Mouse (Mus musculus): ENCODE data around the gene Nos1ap.

Nos1ap gene

GRCm38 (mm10) chr1:170415395-170415794 lies 174.3 kb downstream of the Nos1ap start:
- DNase-seq (ENCODE audit: low spot score): no peak

GRCm38 (mm10) chr1:170410402-170411191 lies 179.1 kb downstream of the Nos1ap start:
- no peak for DNase-seq (ENCODE audit: low spot score)

GRCm38 (mm10) chr1:170409091-170409490 lies 180.6 kb downstream of the Nos1ap start:
- DNase-seq (ENCODE audit: low spot score): no peak

GRCm38 (mm10) chr1:170406921-170407320 lies 182.7 kb downstream of the Nos1ap start:
- no peak for DNase-seq (ENCODE audit: low spot score)

DNA sequence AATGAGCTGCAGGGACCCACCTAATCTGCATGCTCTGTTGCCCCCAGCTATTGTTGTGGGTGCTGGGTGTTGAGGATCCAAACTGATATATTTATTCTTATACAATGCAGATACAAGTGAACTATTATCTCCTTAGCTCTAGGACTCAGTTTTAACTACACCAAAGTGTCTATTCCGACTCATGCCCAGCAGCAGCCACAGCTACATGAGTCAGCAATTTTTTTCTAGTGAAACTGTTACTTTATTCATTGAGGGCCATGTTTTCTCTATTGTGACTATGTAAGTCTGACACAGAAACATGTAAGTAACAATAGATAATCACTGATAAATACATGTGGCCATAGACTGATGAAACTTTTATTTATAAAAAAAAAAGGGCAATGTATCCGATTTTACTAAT lies 184.5 kb downstream of the Nos1ap start:
- no peak for DNase-seq (ENCODE audit: low spot score)

DNA sequence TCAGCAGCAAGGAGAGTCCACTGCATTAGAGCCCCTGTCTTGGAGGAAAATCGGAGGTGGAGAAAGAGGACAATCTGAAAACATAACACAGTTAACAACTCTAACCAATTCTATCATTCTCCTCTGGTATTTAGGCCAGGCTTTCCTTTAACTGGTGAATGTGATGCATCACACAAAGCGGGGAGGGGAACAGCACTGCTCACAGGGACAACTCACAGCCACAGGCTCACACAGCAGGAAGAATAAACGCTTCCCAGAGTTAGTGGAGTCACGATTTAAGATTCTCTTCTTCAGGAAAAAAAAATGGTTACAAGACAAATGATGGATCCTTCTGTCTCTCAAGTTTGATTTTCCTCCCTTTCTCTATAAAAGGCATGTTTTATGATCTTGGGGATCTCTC lies 187.0 kb downstream of the Nos1ap start:
- DNase-seq (ENCODE audit: low spot score): no peak

DNA sequence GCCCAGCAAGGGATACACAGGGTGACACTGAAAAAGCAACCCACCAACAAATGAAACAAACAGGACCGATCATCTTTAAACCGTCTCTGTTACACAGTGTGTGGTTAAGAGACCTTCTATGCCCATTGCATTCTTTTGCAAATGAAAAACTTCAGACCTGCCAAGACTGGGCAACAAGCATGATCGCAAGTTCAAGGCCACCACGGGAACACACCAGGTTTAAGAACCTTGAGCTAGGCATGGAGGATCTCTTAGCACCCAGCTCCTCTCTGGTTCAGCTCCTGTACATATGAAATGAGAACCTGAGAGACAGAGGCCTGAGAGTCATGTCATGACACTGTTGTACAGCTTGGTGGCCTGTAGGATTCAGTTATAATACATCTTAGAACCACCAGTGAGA lies 190.8 kb downstream of the Nos1ap start:
- DNase-seq (ENCODE audit: low spot score): no peak

- no peak for DNase-seq (ENCODE audit: low spot score)
These were observed 194.6 kb downstream of the Nos1ap start for GRCm38 (mm10) chr1:170395101-170395500.

- DNase-seq (ENCODE audit: low spot score): no peak
These were observed 195.0 kb downstream of the Nos1ap start for GRCm38 (mm10) chr1:170394641-170395040.

DNA sequence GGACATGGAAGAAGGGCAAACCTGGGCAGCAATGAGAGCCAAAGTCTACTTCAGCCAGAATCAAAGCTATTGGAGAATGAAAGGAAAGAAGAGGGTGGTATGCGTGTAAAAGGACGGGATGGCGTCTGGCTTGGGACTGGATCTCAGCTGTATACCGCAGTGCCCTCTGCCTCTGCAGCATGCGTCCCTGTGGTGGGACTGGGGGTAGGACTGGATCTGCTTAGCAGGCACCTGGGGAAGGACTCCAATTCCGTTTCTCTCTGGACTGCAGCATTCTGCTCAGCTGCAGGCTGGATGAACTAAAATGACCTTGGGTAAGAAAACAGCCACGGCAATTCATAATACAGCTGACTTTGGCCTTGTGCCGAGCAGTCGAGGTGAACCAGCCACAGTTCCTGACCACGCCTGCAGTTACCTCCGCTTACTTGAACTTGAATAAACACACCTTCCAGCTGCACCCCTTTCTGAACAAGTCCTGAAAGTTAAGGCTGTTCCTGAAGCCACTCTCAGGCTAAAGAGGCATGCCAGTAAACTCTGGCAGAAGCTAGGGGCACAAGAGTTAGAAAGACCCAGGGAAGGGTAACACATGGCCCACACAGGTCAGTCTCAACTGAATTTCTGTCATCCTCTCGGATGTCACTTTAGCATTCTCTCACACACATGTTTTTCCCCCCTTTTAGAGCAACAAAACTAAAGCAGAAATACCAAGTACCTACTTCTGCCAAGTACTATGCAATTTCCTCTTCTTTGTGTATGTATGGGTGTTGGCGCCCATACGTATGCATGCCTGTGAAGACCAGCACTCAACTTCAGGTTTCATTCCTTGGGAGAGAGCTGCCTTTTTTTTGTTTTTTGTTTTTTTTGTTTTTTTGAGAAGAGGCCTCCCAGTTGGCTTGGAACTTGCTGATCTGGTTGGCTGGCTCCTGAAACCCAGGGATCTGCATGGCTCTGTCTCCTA lies 196.6 kb downstream of the Nos1ap start:
- no peak for DNase-seq (ENCODE audit: low spot score)

GRCm38 (mm10) chr1:170387180-170387912 lies 202.3 kb downstream of the Nos1ap start:
- DNase-seq (ENCODE audit: low spot score): no peak

- no peak for DNase-seq (ENCODE audit: low spot score)
These were observed 204.2 kb downstream of the Nos1ap start for GRCm38 (mm10) chr1:170385416-170385815.

DNA sequence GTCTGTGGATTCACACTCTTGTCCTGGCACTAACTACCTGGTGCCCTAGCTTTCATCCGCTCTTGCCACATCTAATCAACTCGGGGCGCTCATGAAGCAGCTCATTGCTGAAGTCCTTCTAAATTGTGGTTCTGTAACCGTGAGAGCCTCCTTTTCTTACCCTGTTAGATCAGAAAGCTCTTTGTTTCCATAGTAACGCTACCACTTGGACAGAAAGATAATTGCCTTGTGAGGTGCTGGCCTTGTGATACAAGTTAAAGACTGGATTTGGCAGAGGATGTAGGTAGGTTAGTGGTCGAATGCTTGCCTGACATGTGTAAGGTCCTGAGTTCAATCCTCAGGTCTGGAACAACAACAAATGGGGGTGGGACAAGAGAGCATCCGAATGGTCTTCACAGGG lies 206.1 kb downstream of the Nos1ap start:
- DNase-seq (ENCODE audit: low spot score): no peak

DNA sequence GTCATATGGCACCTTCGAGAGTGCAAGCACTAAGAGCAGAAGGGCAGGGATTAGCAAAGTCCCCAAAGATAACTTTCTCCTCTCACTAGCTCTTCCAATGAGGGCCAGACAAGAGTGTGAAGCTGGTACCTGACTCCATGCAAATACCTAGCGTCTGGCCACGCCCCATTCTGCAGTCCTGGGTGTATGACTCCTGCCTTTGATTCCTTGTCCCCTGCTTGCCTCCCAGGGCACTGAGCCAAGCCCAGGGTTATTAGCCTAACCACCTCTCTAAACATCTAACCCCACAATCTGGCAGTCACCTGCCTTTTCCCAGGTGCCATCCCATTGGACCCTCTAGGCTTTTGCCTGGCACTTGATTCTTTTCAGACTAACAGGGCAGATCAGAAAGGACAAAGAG lies 208.2 kb downstream of the Nos1ap start:
- no peak for DNase-seq (ENCODE audit: low spot score)

DNA sequence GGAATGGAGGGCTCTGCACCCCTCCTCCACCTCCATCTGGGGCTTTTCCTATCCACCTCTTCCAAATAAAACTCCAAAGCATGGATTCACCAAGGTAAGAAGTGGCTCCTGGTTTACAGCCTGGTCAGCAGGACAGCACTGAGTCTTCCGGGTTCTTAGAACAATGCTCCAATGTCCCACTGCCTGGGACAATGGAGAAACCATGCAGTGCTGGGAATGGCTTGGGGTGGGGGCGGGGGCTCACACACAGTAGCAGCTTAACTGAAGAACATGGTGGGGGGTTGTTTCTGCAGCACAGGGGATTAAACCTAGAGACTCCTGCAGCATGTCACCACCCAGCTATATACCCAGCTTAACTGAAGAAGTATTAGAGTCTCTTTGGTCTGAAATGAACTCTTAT lies 209.2 kb downstream of the Nos1ap start:
- DNase-seq (ENCODE audit: low spot score): no peak

- no peak for DNase-seq (ENCODE audit: low spot score)
These were observed 213.9 kb downstream of the Nos1ap start for GRCm38 (mm10) chr1:170375721-170376120.

DNA sequence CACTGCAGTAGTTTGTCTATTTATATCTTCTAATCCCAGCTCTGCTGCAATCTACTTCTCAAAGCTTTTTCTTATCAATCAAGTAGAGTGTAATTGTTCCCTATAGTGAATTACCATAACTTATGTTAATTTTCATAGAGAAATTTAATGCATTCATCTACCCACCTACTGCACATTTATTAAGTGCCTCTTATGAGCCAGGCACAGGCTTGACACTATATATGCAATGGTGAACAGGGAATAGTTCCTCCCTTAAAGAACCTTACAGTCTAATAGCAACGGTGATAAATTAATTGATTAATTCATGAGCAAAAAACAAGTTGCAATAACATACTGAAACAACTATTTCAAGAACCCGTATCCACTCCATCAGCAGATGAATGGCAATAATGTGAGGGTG lies 215.9 kb downstream of the Nos1ap start:
- no peak for DNase-seq (ENCODE audit: low spot score)

GRCm38 (mm10) chr1:170371191-170371792 lies 218.4 kb downstream of the Nos1ap start:
- DNase-seq (ENCODE audit: low spot score): no peak

DNA sequence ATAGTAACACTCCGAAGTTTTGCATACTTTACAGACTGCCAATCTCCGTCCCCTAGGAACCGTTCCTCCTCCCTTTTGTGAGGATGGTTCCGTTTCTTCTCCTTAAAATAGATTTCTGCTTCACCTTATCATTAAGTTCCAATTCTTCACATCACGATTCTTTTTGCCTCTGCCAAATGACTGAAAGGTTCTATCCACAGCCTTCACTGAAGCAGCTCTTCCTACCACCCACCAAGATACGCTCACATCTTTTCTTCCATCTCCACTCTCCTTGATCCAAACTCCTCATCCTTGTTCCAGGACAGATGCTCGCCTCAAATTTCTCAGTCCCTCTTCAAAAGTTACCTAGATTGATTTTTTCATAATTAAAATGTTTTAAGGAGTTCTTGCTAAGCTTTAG lies 220.8 kb downstream of the Nos1ap start:
- no peak for DNase-seq (ENCODE audit: low spot score)

- DNase-seq (ENCODE audit: low spot score): no peak
These were observed 222.5 kb downstream of the Nos1ap start for GRCm38 (mm10) chr1:170366981-170367700.

GRCm38 (mm10) chr1:170363746-170364145 lies 225.9 kb downstream of the Nos1ap start:
- no peak for DNase-seq (ENCODE audit: low spot score)
